Mouse (Mus musculus) embryonic fibroblast, embryonic 13.5 days (primary cell): Measurements from ENCODE around the gene Npas3. TPM values are rescaled to one million over a fixed set of nuclear protein-coding genes. Genes with fewer than 3 reads are reported as not detected.
A peak's percentile ranks its signal among the peaks of the same experiment; 100 is the strongest.

Experiments
- H3K27ac ChIP-seq: 2 replicates; pipeline ENCODE4 v1.5.1; 2012; ENCODE audit warnings: low read length, control low read depth, inconsistent platforms; ENCODE audit not compliant: insufficient read depth
- H3K4me1 ChIP-seq: 2 replicates; pipeline ENCODE4 v1.6.1; 2011; ENCODE audit warnings: low read length; ENCODE audit not compliant: control insufficient read depth, insufficient read depth
- H3K4me3 ChIP-seq: 2 replicates; pipeline ENCODE4 v1.5.1; 2011; ENCODE audit warnings: mild to moderate bottlenecking, control low read depth, low read length; ENCODE audit not compliant: insufficient read depth
- CTCF ChIP-seq: IDR thresholded peaks from 2 replicates; pipeline ENCODE4 v1.5.1; 2011; ENCODE audit warnings: mild to moderate bottlenecking, control low read depth, low read length, moderate library complexity, borderline replicate concordance; ENCODE audit not compliant: insufficient read depth
- POLR2A ChIP-seq: IDR thresholded peaks from 2 replicates; pipeline ENCODE4 v1.6.1; 2011; ENCODE audit warnings: low read depth, mild to moderate bottlenecking, control low read depth, low read length, moderate library complexity
- polyA plus RNA-seq: library from polyadenylated mRNA; stranded (reverse); fragments of >200 nt; gene quantifications from 2 replicates; pipeline ENCODE4 v1.2.4, GENCODE M21; 2011; ENCODE audit warnings: low read depth; ENCODE audit not compliant: missing spikeins, insufficient read length

Gene Npas3
- polyA plus RNA-seq, 1 experiment = 6.6 TPM

GRCm38 (mm10) chr12:53895909-53896308 is 647.4 kb downstream of the Npas3 start:
- Histone ChIP-seq H3K4me1 (peaks cover 3% of the 10 kb centered on the region), H3K4me3 (no peak overlapping the region), H3K27ac (no peak overlapping the region)
- TF ChIP-seq POLR2A = no peak
- no peak for TF ChIP-seq CTCF

GRCm38 (mm10) chr12:53908761-53909160 is 660.3 kb downstream of the Npas3 start:
- TF ChIP-seq POLR2A (no peak), CTCF (no peak)
- H3K4me1 ChIP-seq = no peaks in the 10 kb centered on the region
- H3K27ac ChIP-seq = no peak overlapping the region
- H3K4me3 ChIP-seq = no peak overlapping the region

DNA sequence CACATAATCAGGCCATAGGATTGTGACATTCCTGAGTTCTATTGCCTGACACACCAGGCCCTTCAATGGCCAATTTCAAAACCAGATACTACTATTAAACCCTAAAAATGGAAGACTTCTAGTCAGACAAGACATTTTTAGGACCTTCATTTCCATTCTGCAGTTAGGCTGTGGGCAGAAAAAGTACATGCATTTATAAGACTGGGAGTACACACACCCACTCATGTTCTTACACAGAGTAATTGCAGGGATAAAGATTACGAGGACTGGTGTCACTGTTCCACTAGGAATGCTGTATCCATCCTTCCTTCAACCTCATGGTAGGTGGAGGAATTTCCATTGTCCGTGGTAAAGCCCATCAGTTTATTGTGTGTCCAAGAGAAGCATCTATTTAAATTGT is 661.7 kb downstream of the Npas3 start:
- TF ChIP-seq POLR2A (no peak), CTCF (no peak)
- Histone ChIP-seq H3K4me3 (no peak overlapping the region), H3K4me1 (no peaks in the 10 kb centered on the region), H3K27ac (no peak overlapping the region)

GRCm38 (mm10) chr12:53922153-53922552 is 673.7 kb downstream of the Npas3 start:
- Histone ChIP-seq H3K27ac (no peak overlapping the region), H3K4me3 (no peak overlapping the region), H3K4me1 (no peaks in the 10 kb centered on the region)
- TF ChIP-seq POLR2A (no peak), CTCF (no peak)

GRCm38 (mm10) chr12:53948826-53949225 is 700.3 kb downstream of the Npas3 start:
- H3K4me3 ChIP-seq = no peak overlapping the region
- no peaks in the 10 kb centered on the region; the same call in 1 of the 2 replicates for H3K4me1 ChIP-seq
- H3K27ac ChIP-seq = peak overlapping the region; percentile 38; the same call in 1 of the 2 replicates
- no peak for TF ChIP-seq CTCF
- TF ChIP-seq POLR2A = no peak

DNA sequence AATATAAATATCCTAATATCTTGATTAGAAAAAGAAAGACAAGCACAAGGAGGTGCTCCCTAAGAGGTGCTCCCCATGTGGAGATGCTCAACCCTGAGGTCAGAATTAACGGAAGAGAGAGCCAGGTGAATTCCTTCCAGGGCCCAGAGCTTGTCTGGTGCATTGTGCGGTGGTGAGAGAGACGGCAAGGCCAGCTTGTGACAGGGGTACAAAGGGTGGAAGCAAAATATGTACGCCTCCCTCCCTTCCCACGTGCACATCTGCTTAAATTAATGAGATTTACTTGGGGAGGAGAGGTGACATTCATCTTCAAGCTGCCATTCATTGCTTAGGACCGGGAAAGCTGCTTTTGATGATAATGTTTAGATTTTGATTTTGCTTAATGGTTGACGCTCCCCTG is 713.5 kb downstream of the Npas3 start:
- H3K4me1 ChIP-seq = no peaks in the 10 kb centered on the region
- TF ChIP-seq CTCF (no peak), POLR2A (no peak)
- H3K27ac ChIP-seq = no peak overlapping the region
- no peak overlapping the region for H3K4me3 ChIP-seq

GRCm38 (mm10) chr12:53963534-53963933 is 715.1 kb downstream of the Npas3 start:
- no peak overlapping the region for H3K4me3 ChIP-seq
- TF ChIP-seq CTCF (no peak), POLR2A (no peak)

GRCm38 (mm10) chr12:53969378-53970174 is 721.1 kb downstream of the Npas3 start:
- H3K4me3 ChIP-seq = no peak overlapping the region
- H3K27ac ChIP-seq = no peak overlapping the region
- TF ChIP-seq POLR2A = no peak
- TF ChIP-seq CTCF = no peak
- 0 out of 2 replicates have a peak, but pooled peaks cover 4% of the 10 kb centered on the region for H3K4me1 ChIP-seq

More at GRCm38 (mm10) chr12:53963534-53963933, 715.1 kb downstream of the Npas3 start:
- Histone ChIP-seq H3K4me1 (no peaks in the 10 kb centered on the region), H3K27ac (no peak overlapping the region)

- H3K4me3 ChIP-seq = no peak overlapping the region
- no peak overlapping the region for H3K27ac ChIP-seq
- H3K4me1 ChIP-seq = 0 out of 2 replicates have a peak, but pooled peaks cover 4% of the 10 kb centered on the region
- TF ChIP-seq POLR2A = no peak
- no peak for TF ChIP-seq CTCF
Observed at GRCm38 (mm10) chr12:53970721-53971120, 722.2 kb downstream of the Npas3 start.

DNA sequence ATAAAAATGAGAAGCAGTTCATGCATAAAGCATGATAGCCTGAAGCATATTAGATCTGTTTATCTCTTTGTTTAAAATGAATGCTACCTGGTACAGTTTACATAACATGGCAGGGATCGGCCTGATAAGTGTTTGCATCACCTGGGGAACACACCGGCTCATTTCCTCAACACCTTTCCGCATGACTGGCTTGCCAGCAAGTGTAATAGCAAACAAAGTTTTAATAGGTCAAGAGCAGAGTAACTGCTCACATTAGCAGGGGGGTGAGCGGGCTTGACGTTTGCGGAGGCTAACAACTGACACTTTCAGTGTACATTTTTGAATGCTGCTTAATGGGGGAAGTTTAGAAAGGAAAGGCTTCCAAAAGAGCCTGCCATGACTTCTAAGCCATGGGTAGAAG is 724.9 kb downstream of the Npas3 start:
- Histone ChIP-seq H3K27ac (no peak overlapping the region), H3K4me1 (0 out of 2 replicates have a peak, but pooled peaks cover 4% of the 10 kb centered on the region), H3K4me3 (no peak overlapping the region)
- no peak for TF ChIP-seq CTCF
- TF ChIP-seq POLR2A = no peak
